Mouse (Mus musculus) liver, embryonic 15.5 days (tissue): ENCODE data around the gene Nup153. TPM values are rescaled to one million over a fixed set of nuclear protein-coding genes. Genes with fewer than 3 reads are reported as not detected.
A peak's percentile ranks its signal among the peaks of the same experiment; 100 is the strongest.

ENCODE experiments used
- ATAC-seq: fragments of 200-750 bp; cut with Nextera tagmentation; 2 replicates; pipeline ENCODE4 v1.8.0; 2017; ENCODE audit warnings: moderate number of reproducible peaks, mild to moderate bottlenecking, moderate library complexity; ENCODE audit not compliant: insufficient read depth
- H3K27ac ChIP-seq: fragments of 300-500 bp; sonication (generic); replicated peaks from 2 replicates; pipeline ENCODE4 v1.5.1; 2015; ENCODE audit warnings: mild to moderate bottlenecking, inconsistent platforms
- H3K27me3 ChIP-seq: fragments of 300-500 bp; sonication (generic); 2 replicates; pipeline ENCODE4 v1.6.1; 2015; ENCODE audit warnings: mild to moderate bottlenecking, inconsistent platforms
- H3K36me3 ChIP-seq: fragments of 300-500 bp; sonication (generic); replicated peaks from 2 replicates; pipeline ENCODE4 v1.6.1; 2015; ENCODE audit warnings: moderate library complexity, mild to moderate bottlenecking, inconsistent platforms
- H3K4me1 ChIP-seq: fragments of 300-500 bp; sonication (generic); replicated peaks from 2 replicates; pipeline ENCODE4 v1.6.1; 2015; ENCODE audit warnings: inconsistent platforms
- H3K4me2 ChIP-seq: fragments of 300-500 bp; sonication (generic); 2 replicates; pipeline ENCODE4 v1.6.1; 2015; ENCODE audit warnings: moderate library complexity, mild to moderate bottlenecking, inconsistent platforms
- H3K4me3 ChIP-seq: fragments of 300-500 bp; sonication (generic); replicated peaks from 2 replicates; pipeline ENCODE4 v1.5.1; 2015; ENCODE audit warnings: mild to moderate bottlenecking, inconsistent platforms
- H3K9ac ChIP-seq: fragments of 300-500 bp; sonication (generic); 2 replicates; pipeline ENCODE4 v1.6.1; 2015; ENCODE audit warnings: moderate library complexity, mild to moderate bottlenecking, inconsistent platforms
- H3K9me3 ChIP-seq: fragments of 300-500 bp; sonication (generic); replicated peaks from 2 replicates; pipeline ENCODE4 v1.6.1; 2016; ENCODE audit warnings: inconsistent platforms
- WGBS: fragments of 180-500 bp; shearing (Covaris S2); methylation state at CpG from one replicate; pipeline ENCODE4 v1.1.7; 2015; ENCODE audit warnings: mixed read lengths; ENCODE audit not compliant: insufficient replicate concordance; 5-methylcytosine and 5-hydroxymethylcytosine counted together
- polyA plus RNA-seq: library from polyadenylated mRNA; unstranded; fragments of >200 nt; fragmentation: Nextera tagmentation; extraction: Ambion mirVana; gene quantifications from 2 replicates; pipeline ENCODE4 v1.2.1, GENCODE M21; 2015

Gene Nup153
- polyA plus RNA-seq, 1 experiment from 2014 or later, result 16.5 TPM

GRCm38 (mm10) chr13:46728411-46728810 lies 671 bp upstream of the Nup153 start:
- H3K9ac ChIP-seq, result peak overlapping the region; percentile 97
- no peaks in the 10 kb centered on the region for H3K27me3 ChIP-seq
- H3K4me3 ChIP-seq, result peak overlapping the region; percentile 100
- WGBS, result 30% methylated on average over 5 of the region's 5 CpGs
- ATAC-seq, result no peak
- H3K9me3 ChIP-seq, result no peaks in the 10 kb centered on the region
- no peaks in the 10 kb centered on the region for H3K36me3 ChIP-seq
- H3K4me1 ChIP-seq, result peaks cover 23% of the 10 kb centered on the region
- peak overlapping the region; percentile 99 for H3K27ac ChIP-seq
- H3K4me2 ChIP-seq, result peak overlapping the region; percentile 77

DNA sequence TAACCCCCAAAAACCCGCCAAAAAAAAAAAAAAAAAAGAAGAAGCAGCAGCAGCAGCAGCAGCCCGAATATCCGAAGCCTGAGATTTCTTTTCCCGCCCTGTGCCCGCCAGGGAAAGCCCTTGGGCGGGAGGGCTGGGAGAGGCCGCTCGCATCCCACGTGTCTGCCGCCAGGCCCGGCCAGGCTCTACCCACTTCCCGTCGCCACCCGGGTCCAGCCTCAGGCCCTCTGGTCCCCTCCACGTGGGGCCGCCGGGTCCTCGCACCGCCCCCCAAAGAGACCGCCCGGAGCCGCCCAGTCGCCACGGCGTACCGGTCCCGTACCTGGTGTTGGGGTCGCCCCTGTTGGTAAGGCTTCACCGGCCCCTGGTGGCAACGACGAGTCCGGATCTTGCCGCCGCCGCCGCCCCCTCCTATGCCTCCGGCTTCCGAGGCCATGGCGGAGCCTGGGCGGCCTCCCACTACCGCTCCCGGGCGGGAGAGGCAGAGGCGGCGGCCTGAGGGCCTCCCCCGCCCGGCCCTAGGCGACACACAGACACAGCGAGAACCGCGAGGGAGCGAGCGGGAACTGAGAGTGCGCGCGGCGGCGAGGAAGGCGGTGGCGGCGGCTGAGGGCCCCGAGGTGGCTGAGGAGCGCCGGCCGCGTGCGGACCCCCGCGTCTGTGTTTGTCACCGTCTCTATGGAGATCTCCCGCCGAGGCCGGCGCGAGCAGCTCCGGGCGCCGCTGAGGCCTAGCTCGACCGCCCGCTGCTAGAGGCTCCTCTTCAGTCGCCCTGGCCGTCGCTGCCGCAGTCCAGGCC lies 503 bp downstream of the Nup153 start:
- Histone ChIP-seq H3K9ac (peak overlapping the region; percentile 97), H3K4me2 (peak overlapping the region; percentile 77), H3K36me3 (no peaks in the 10 kb centered on the region), H3K4me3 (peak overlapping the region; percentile 100), H3K27ac (peak overlapping the region; percentile 99), H3K4me1 (peaks cover 32% of the 10 kb centered on the region), H3K27me3 (no peaks in the 10 kb centered on the region), H3K9me3 (no peaks in the 10 kb centered on the region)
- WGBS, result under 1% methylated on average over 82 of the region's 85 CpGs
- ATAC-seq, result peak; percentile 68

DNA sequence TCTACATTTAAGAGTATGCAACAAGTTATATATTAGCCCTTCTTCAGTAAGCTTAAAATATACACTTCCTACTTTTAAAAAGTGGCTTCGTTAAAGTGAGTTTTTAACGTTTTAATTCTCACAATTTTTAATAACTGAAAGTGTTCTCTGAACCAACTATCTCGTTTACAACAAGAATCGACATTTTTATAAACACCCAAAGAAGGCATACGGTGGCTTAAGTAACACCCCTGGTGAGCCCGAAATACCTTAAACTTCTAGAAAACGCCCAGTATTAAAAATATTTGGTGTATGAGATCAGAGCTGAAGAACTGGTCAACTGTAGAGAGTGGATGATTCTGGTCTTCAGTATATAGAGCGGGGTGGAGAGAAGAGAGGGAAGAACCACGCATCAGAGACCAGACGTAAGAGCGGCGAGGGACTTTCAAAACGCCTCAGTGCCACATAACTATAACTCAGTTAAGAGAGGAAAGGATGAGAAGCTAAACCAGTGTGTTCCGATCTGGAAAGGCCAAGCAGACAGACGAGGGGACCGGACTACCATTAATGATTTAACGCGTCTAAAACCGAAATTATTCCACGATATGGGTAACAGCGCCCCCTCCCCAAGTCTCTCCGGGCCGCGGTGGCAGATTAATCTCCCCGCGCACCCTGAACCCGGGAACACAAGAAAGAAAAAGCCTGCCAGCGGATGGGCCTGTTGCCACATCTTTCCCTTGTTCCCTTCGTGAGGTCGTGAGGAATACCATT lies 1.3 kb downstream of the Nup153 start:
- H3K36me3 ChIP-seq, result no peaks in the 10 kb centered on the region
- H3K27me3 ChIP-seq, result no peaks in the 10 kb centered on the region
- H3K9ac ChIP-seq, result peak overlapping the region; percentile 97
- H3K4me3 ChIP-seq, result peak overlapping the region; percentile 100
- peak overlapping the region; percentile 77 for H3K4me2 ChIP-seq
- under 1% methylated on average over 30 of the region's 30 CpGs for WGBS
- no peaks in the 10 kb centered on the region for H3K9me3 ChIP-seq
- no peak for ATAC-seq
- peak overlapping the region; percentile 99 for H3K27ac ChIP-seq
- H3K4me1 ChIP-seq, result peaks cover 39% of the 10 kb centered on the region

GRCm38 (mm10) chr13:46725227-46725626 lies 2.5 kb downstream of the Nup153 start:
- H3K4me3 ChIP-seq, result peak overlapping the region; percentile 100
- H3K27ac ChIP-seq, result peak overlapping the region; percentile 92
- no peaks in the 10 kb centered on the region for H3K27me3 ChIP-seq
- peak overlapping the region; percentile 50 for H3K9ac ChIP-seq
- peak; percentile 38 for ATAC-seq
- no peaks in the 10 kb centered on the region for H3K9me3 ChIP-seq
- 6% methylated on average over 2 of the region's 2 CpGs for WGBS
- H3K4me1 ChIP-seq, result peaks cover 48% of the 10 kb centered on the region
- H3K4me2 ChIP-seq, result peak overlapping the region; percentile 72
- H3K36me3 ChIP-seq, result no peaks in the 10 kb centered on the region

DNA sequence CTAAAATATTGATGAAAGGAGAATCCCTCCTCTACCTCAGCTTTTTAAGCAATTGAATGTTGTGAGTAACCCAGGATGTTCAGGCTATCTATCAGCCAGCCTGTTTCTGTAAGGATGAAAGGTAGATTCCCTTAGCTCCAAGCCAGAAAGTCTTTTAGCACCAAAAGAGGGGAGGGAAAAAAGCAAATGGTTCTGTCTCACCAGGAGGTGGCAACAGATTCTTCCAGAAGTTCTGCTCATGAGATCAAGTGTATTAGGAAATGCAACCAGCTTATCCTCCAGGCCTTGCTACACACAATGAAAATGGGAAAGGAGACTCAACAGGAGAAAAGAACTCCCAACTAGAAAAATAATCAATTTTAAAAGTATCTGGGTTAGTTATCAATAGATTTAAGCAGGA lies 3.4 kb downstream of the Nup153 start:
- Histone ChIP-seq H3K4me3 (peak overlapping the region; percentile 100), H3K9ac (peak overlapping the region; percentile 50), H3K27me3 (no peaks in the 10 kb centered on the region), H3K9me3 (no peaks in the 10 kb centered on the region), H3K27ac (peak overlapping the region; percentile 92), H3K36me3 (no peaks in the 10 kb centered on the region), H3K4me1 (peaks cover 56% of the 10 kb centered on the region), H3K4me2 (peak overlapping the region; percentile 72)
- no peak for ATAC-seq

- no peak for ATAC-seq
- H3K36me3 ChIP-seq, result peaks cover 10% of the 10 kb centered on the region
- H3K4me1 ChIP-seq, result peaks cover 61% of the 10 kb centered on the region
- no peak overlapping the region for H3K4me3 ChIP-seq
- no peak overlapping the region for H3K4me2 ChIP-seq
- no peak overlapping the region for H3K9ac ChIP-seq
- no peak overlapping the region for H3K27ac ChIP-seq
- H3K27me3 ChIP-seq, result no peaks in the 10 kb centered on the region
- H3K9me3 ChIP-seq, result no peaks in the 10 kb centered on the region
Observed at GRCm38 (mm10) chr13:46721009-46721408, 6.7 kb downstream of the Nup153 start.

GRCm38 (mm10) chr13:46718893-46719400 lies 8.8 kb downstream of the Nup153 start:
- no peak overlapping the region for H3K9ac ChIP-seq
- H3K9me3 ChIP-seq, result no peaks in the 10 kb centered on the region
- no peak for ATAC-seq
- WGBS, result 52% methylated on average over 5 of the region's 5 CpGs
- peaks cover 26% of the 10 kb centered on the region for H3K36me3 ChIP-seq
- no peaks in the 10 kb centered on the region for H3K27me3 ChIP-seq
- H3K4me1 ChIP-seq, result peaks cover 54% of the 10 kb centered on the region
- H3K27ac ChIP-seq, result no peak overlapping the region
- H3K4me2 ChIP-seq, result no peak overlapping the region
- H3K4me3 ChIP-seq, result no peak overlapping the region

GRCm38 (mm10) chr13:46715976-46716639 lies 11.6 kb downstream of the Nup153 start:
- ATAC-seq, result peak; percentile 47
- H3K9ac ChIP-seq, result no peak overlapping the region
- H3K4me1 ChIP-seq, result peaks cover 34% of the 10 kb centered on the region
- no peak overlapping the region for H3K4me2 ChIP-seq
- no peaks in the 10 kb centered on the region for H3K9me3 ChIP-seq
- no peak overlapping the region for H3K4me3 ChIP-seq
- 31% methylated on average over 3 of the region's 3 CpGs for WGBS
- H3K27me3 ChIP-seq, result no peaks in the 10 kb centered on the region
- peak overlapping the region; percentile 24 for H3K27ac ChIP-seq
- peaks cover 50% of the 10 kb centered on the region for H3K36me3 ChIP-seq

DNA sequence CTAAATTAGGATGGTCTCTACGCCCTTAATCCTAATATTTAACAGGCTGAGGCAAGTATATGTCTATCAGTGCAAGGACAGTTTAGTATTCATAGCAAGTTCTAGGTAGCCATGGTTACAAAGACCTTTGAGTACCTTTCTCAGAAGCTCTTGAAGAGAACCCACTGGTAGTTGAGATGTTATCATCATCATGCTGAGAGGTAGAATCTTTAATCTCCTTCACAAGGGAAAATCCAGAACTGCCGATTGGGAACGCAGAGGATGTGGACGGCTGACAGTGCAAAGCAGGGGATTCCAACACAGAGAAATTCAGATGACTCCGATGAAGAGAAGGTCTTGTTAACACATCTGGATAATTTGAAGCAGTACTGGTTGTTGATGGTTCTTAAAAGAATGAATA lies 14.3 kb downstream of the Nup153 start:
- Histone ChIP-seq H3K4me3 (no peak overlapping the region), H3K4me2 (no peak overlapping the region), H3K27me3 (no peaks in the 10 kb centered on the region), H3K27ac (no peak overlapping the region), H3K36me3 (peaks cover 73% of the 10 kb centered on the region), H3K4me1 (peaks cover 16% of the 10 kb centered on the region), H3K9ac (no peak overlapping the region), H3K9me3 (no peaks in the 10 kb centered on the region)
- 90% methylated on average over 5 of the region's 5 CpGs for WGBS
- ATAC-seq, result no peak

DNA sequence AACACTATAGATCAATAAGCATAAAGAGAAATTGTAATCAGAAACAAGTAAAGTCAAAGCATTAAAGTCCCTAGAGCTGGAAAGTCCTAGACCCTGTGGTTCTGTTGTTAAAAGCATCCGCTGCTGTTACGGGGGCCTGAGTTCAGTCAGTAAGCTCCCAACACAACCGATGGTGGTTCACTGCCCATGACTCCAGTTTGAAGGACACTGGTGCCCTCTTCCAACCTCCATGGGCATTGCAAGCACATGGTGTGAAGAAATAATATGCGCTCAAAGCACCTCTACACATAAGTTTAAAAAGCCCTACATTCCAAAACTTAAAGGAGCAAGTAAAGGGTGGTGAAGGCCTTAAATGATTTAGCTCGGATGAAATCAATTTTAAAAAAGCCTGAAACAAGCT lies 24.6 kb downstream of the Nup153 start:
- no peak for ATAC-seq

GRCm38 (mm10) chr13:46701486-46701885 lies 26.3 kb downstream of the Nup153 start:
- H3K36me3 ChIP-seq, result peaks cover 68% of the 10 kb centered on the region
- no peak overlapping the region for H3K4me3 ChIP-seq
- no peaks in the 10 kb centered on the region for H3K9me3 ChIP-seq
- H3K4me1 ChIP-seq, result no peaks in the 10 kb centered on the region
- 71% methylated on average over 2 of the region's 2 CpGs for WGBS
- no peak overlapping the region for H3K9ac ChIP-seq
- no peaks in the 10 kb centered on the region for H3K27me3 ChIP-seq
- no peak overlapping the region for H3K4me2 ChIP-seq
- H3K27ac ChIP-seq, result no peak overlapping the region
- no peak for ATAC-seq

More for the DNA sequence above, 24.6 kb downstream of the Nup153 start:
- Histone ChIP-seq H3K36me3 (peaks cover 68% of the 10 kb centered on the region), H3K9me3 (no peaks in the 10 kb centered on the region), H3K9ac (no peak overlapping the region), H3K27ac (no peak overlapping the region), H3K4me1 (no peaks in the 10 kb centered on the region), H3K4me3 (no peak overlapping the region), H3K4me2 (no peak overlapping the region), H3K27me3 (no peaks in the 10 kb centered on the region)
- 80% methylated on average over 5 of the region's 5 CpGs for WGBS
